Mouse (Mus musculus) midbrain, embryonic 15.5 days (tissue): Measurements from ENCODE around the gene Eif4a2. TPM values are rescaled to one million over a fixed set of nuclear protein-coding genes. Genes with fewer than 3 reads are reported as not detected.

ENCODE experiments used
- ATAC-seq: fragments of 200-750 bp; cut with Nextera tagmentation; replicated peaks from 2 replicates; pipeline ENCODE4 v1.8.0; 2017; ENCODE audit warnings: moderate TSS enrichment
- H3K27ac ChIP-seq: fragments of 300-500 bp; sonication (generic); 2 replicates; pipeline ENCODE4 v1.5.1; 2015; ENCODE audit warnings: mild to moderate bottlenecking, inconsistent platforms
- H3K27me3 ChIP-seq: fragments of 300-500 bp; sonication (generic); replicated peaks from 2 replicates; pipeline ENCODE4 v1.6.1; 2015; ENCODE audit warnings: inconsistent platforms
- H3K36me3 ChIP-seq: fragments of 300-500 bp; sonication (generic); replicated peaks from 2 replicates; pipeline ENCODE4 v1.6.1; 2015; ENCODE audit warnings: inconsistent platforms
- H3K4me1 ChIP-seq: fragments of 300-500 bp; sonication (generic); 2 replicates; pipeline ENCODE4 v1.6.1; 2015; ENCODE audit warnings: inconsistent platforms
- H3K4me2 ChIP-seq: fragments of 300-500 bp; sonication (generic); 2 replicates; pipeline ENCODE4 v1.6.1; 2015; ENCODE audit warnings: inconsistent platforms, mild to moderate bottlenecking, moderate library complexity
- H3K4me3 ChIP-seq: fragments of 300-500 bp; sonication (generic); 2 replicates; pipeline ENCODE4 v1.5.1; 2015; ENCODE audit warnings: mild to moderate bottlenecking, inconsistent platforms
- H3K9ac ChIP-seq: fragments of 300-500 bp; sonication (generic); 2 replicates; pipeline ENCODE4 v1.6.1; 2015; ENCODE audit warnings: mild to moderate bottlenecking, inconsistent platforms
- H3K9me3 ChIP-seq: fragments of 300-500 bp; sonication (generic); 2 replicates; pipeline ENCODE4 v1.6.1; 2016; ENCODE audit warnings: inconsistent platforms
- WGBS: fragments of 180-500 bp; shearing (Covaris S2); methylation state at CpG from one replicate; pipeline ENCODE4 v1.1.7; 2015; ENCODE audit warnings: mixed read lengths; 5-methylcytosine and 5-hydroxymethylcytosine counted together
- microRNA-seq: library from miRNA; unstranded; fragments of <30 nt; microRNA quantifications from one replicate; pipeline ENCODE4, GENCODE M21; 2016
- polyA plus RNA-seq: library from polyadenylated mRNA; unstranded; fragments of >200 nt; fragmentation: Nextera tagmentation; extraction: Ambion mirVana; gene quantifications from 2 replicates; pipeline ENCODE4 v1.2.1, GENCODE M21; 2015

Gene Eif4a2
- polyA plus RNA-seq, 1 experiment from 2014 or later: 336 TPM

GRCm38 (mm10) chr16:23154261-23154660, 47.0 kb downstream of the Eif4a2 start:
- Histone ChIP-seq H3K9me3 (no peaks in the 10 kb centered on the region), H3K27ac (no peak overlapping the region), H3K9ac (no peak overlapping the region), H3K36me3 (no peaks in the 10 kb centered on the region), H3K4me2 (no peak overlapping the region), H3K4me3 (no peak overlapping the region), H3K27me3 (no peaks in the 10 kb centered on the region), H3K4me1 (no peaks in the 10 kb centered on the region)
- 83% methylated on average over 5 of the region's 5 CpGs for WGBS
- no peak for ATAC-seq

GRCm38 (mm10) chr16:23157013-23157412, 49.8 kb downstream of the Eif4a2 start:
- Histone ChIP-seq H3K9me3 (no peaks in the 10 kb centered on the region), H3K4me1 (no peaks in the 10 kb centered on the region), H3K27me3 (no peaks in the 10 kb centered on the region), H3K4me2 (no peak overlapping the region), H3K27ac (no peak overlapping the region), H3K36me3 (no peaks in the 10 kb centered on the region), H3K4me3 (no peak overlapping the region), H3K9ac (no peak overlapping the region)
- 93% methylated on average over 13 of the region's 13 CpGs for WGBS
- ATAC-seq: no peak

GRCm38 (mm10) chr16:23158292-23158691, 51.0 kb downstream of the Eif4a2 start:
- Histone ChIP-seq H3K9me3 (no peaks in the 10 kb centered on the region), H3K4me2 (no peak overlapping the region), H3K27ac (no peak overlapping the region), H3K36me3 (no peaks in the 10 kb centered on the region), H3K4me3 (no peak overlapping the region), H3K27me3 (no peaks in the 10 kb centered on the region), H3K4me1 (no peaks in the 10 kb centered on the region), H3K9ac (no peak overlapping the region)
- ATAC-seq: no peak
- WGBS: 89% methylated on average over 7 of the region's 7 CpGs

DNA sequence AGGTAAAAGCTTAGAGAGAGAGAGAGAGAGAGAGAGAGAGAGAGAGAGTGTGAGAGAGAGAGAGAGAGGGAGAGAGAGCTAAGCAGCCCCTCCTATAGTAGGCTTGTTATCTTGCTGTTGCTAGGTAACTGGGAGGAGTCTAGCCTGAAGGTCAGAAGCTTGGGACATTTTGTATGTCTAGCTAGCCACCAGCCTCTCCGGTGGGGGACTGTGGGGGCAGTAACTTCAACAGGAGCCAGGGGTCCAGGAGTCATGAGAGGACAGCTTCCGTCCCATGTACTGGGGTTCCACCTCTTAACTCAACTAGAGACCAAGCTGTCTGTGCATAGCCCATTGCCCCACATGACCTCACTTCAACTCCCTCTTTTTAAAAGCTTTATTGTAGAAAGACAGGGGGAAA, 51.7 kb downstream of the Eif4a2 start:
- 67% methylated on average over 2 of the region's 2 CpGs for WGBS
- Histone ChIP-seq H3K4me1 (no peaks in the 10 kb centered on the region), H3K36me3 (no peaks in the 10 kb centered on the region), H3K9ac (no peak overlapping the region), H3K27me3 (no peaks in the 10 kb centered on the region), H3K27ac (no peak overlapping the region), H3K4me3 (no peak overlapping the region), H3K9me3 (no peaks in the 10 kb centered on the region), H3K4me2 (no peak overlapping the region)
- ATAC-seq: no peak

- no peaks in the 10 kb centered on the region for H3K9me3 ChIP-seq
- no peak overlapping the region for H3K27ac ChIP-seq
- H3K36me3 ChIP-seq: no peaks in the 10 kb centered on the region
- WGBS: 77% methylated on average over 2 of the region's 2 CpGs
- H3K27me3 ChIP-seq: no peaks in the 10 kb centered on the region
- H3K4me1 ChIP-seq: no peaks in the 10 kb centered on the region
- no peak for ATAC-seq
- H3K9ac ChIP-seq: no peak overlapping the region
- no peak overlapping the region for H3K4me2 ChIP-seq
- no peak overlapping the region for H3K4me3 ChIP-seq
These were observed 52.5 kb downstream of the Eif4a2 start for GRCm38 (mm10) chr16:23159749-23160148.

DNA sequence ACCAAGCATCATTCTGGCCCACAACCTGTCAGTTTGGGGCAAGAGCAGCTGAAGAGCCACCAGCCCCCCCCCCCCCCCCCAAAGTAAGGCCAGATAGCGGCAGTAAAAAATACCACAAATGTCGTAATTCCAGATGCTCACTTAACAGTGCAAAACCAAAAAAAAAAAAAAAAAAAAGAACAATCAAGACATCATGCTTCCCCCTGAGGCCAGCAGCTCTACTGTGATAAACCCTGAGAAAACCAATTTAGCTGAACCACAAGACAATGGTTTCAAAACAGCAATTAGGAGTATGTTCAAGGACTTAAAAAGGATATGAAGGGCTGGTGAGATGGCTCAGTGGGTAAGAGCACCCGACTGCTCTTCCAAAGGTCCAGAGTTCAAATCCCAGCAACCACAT, 54.9 kb downstream of the Eif4a2 start:
- no peak overlapping the region for H3K4me3 ChIP-seq
- no peaks in the 10 kb centered on the region for H3K36me3 ChIP-seq
- 90% methylated on average over 3 of the region's 3 CpGs for WGBS
- H3K4me2 ChIP-seq: no peak overlapping the region
- no peak for ATAC-seq
- H3K27me3 ChIP-seq: no peaks in the 10 kb centered on the region
- H3K9ac ChIP-seq: no peak overlapping the region
- no peaks in the 10 kb centered on the region for H3K9me3 ChIP-seq
- H3K4me1 ChIP-seq: no peaks in the 10 kb centered on the region
- no peak overlapping the region for H3K27ac ChIP-seq

Small RNA genes within 50 kb of the gene (microRNA-seq; reads per million reads assigned to microRNA genes)
- not detected for gene Gm49346

Other genes starting within 250 kb of the Eif4a2 start
- gene Tbccd1, start 249.8 kb upstream of the Eif4a2 start, polyA plus RNA-seq: 19.9 and 22.8 TPM in 2 replicates
- gene Dnajb11, start 249.6 kb upstream of the Eif4a2 start, polyA plus RNA-seq: 93.9 and 96.9 TPM in 2 replicates
- 2.7 TPM in 1 of 2 replicates, not detected in the other for gene Ahsg, start 216.2 kb upstream of the Eif4a2 start, polyA plus RNA-seq
- gene Fetub, start 189.1 kb upstream of the Eif4a2 start, polyA plus RNA-seq: not detected in 2 replicates
- gene Hrg, start 156.4 kb upstream of the Eif4a2 start, polyA plus RNA-seq: 0.13 and 0.31 TPM in 2 replicates
- gene Kng2, start 78.0 kb upstream of the Eif4a2 start, polyA plus RNA-seq: not detected in 2 replicates
- gene Kng1, start 49.6 kb upstream of the Eif4a2 start, polyA plus RNA-seq: 0.55 TPM in 1 of 2 replicates, not detected in the other
- 41.7 and 42.1 TPM in 2 replicates for gene Rfc4, start 20.3 kb downstream of the Eif4a2 start, polyA plus RNA-seq
- gene Adipoq, start 39.1 kb downstream of the Eif4a2 start, polyA plus RNA-seq: not detected in 2 replicates
- gene St6gal1, start 117.3 kb downstream of the Eif4a2 start, polyA plus RNA-seq: 27.9 and 29.4 TPM in 2 replicates